Mouse (Mus musculus): ENCODE data around the gene Rab7b.

DNA sequence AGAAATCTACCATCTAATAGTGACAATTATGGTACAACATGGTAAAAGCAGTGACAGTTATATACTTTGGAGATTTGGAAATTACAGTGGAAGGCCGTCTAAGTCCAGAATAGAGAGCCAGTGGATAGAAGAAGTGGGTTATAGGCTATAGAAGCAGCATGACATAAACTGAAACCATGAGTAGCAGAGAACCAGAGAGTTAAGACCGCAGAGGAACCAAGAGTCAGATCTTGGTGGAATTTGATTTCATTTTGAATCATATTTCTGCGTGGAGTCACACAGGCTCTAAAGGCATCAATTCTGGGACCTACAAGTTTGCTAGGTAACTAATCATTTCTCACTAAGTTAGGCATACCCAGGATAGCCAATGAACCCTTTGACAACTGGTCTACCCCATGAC is 10.3 kb downstream of the Rab7b start:
- TF ChIP-seq CTCF (IDR thresholded peaks at IDR 0.05; ENCODE audit: low read depth) (no peak), EP300 (IDR thresholded peaks at IDR 0.05; ENCODE audit: low read depth) (no peak)

Measured in heart, postnatal 0 days (tissue).